Mouse (Mus musculus): ENCODE data around the gene Rtf1.

GRCm38 (mm10) chr2:119683706-119684105 lies 8.8 kb downstream of the Rtf1 start:
- TF ChIP-seq CTCF (IDR thresholded peaks at IDR 0.05; ENCODE audit: borderline replicate concordance, control insufficient read depth, extremely low read depth, insufficient read depth, low read length, poor library complexity) (no peak), POLR2A (IDR thresholded peaks at IDR 0.05; ENCODE audit: control insufficient read depth, extremely low read depth, insufficient read depth, low read length, poor library complexity) (no peak)
